Mouse (Mus musculus) macrophage (primary cell): ENCODE data around the gene Mcoln2. TPM values are rescaled to one million over a fixed set of nuclear protein-coding genes. Genes with fewer than 3 reads are reported as not detected.

Experiments used
- H3K27ac ChIP-seq: fragments of 350-480 bp; formaldehyde crosslinking; 2 replicates; pipeline ENCODE4 v1.9.0; 2021
- H3K36me3 ChIP-seq: fragments of 350-480 bp; formaldehyde crosslinking; 2 replicates; pipeline ENCODE4 v1.9.0; 2021; ENCODE audit errors: inconsistent target
- H3K4me3 ChIP-seq: fragments of 350-480 bp; formaldehyde crosslinking; 2 replicates; pipeline ENCODE4 v1.9.0; 2021; ENCODE audit errors: inconsistent target
- H3K79me2 ChIP-seq: fragments of 350-480 bp; formaldehyde crosslinking; 2 replicates; pipeline ENCODE4 v1.9.0; 2021; ENCODE audit errors: inconsistent target
- WGBS: methylation state at CpG from one replicate; pipeline ENCODE4 v1.1.7; 2026; ENCODE audit warnings: inconsistent platforms; ENCODE audit not compliant: missing documents; 5-methylcytosine and 5-hydroxymethylcytosine counted together
- polyA plus RNA-seq: library from polyadenylated mRNA; stranded (reverse); fragments of 250-400 nt; gene quantifications from 3 replicates; pipeline ENCODE4 v1.2.4, GENCODE M21; 2018; ENCODE audit warnings: inconsistent platforms

Gene Mcoln2
- polyA plus RNA-seq, 1 experiment from 2014 or later: 53.6 TPM

- peak overlapping the region; percentile 91 for H3K27ac ChIP-seq
- H3K4me3 ChIP-seq: no peak overlapping the region
- peaks cover 84% of the 10 kb centered on the region for H3K79me2 ChIP-seq
- 24% methylated on average over 11 of the region's 12 CpGs for WGBS
- no peaks in the 10 kb centered on the region for H3K36me3 ChIP-seq
These were observed 4.4 kb downstream of the Mcoln2 start for GRCm38 (mm10) chr3:146153862-146154611.

- WGBS: 49% methylated on average over 13 of the region's 13 CpGs
- H3K36me3 ChIP-seq: 0 out of 2 replicates have a peak, but pooled peaks cover 6% of the 10 kb centered on the region
- H3K27ac ChIP-seq: peak overlapping the region; percentile 94
- H3K79me2 ChIP-seq: peaks cover 94% of the 10 kb centered on the region
- H3K4me3 ChIP-seq: peak overlapping the region; percentile 12; the same call in 1 of the 2 replicates
These were observed 6.3 kb downstream of the Mcoln2 start for GRCm38 (mm10) chr3:146155628-146156576.

GRCm38 (mm10) chr3:146156811-146157210, 7.2 kb downstream of the Mcoln2 start:
- Histone ChIP-seq H3K4me3 (peak overlapping the region; percentile 12; the same call in 1 of the 2 replicates), H3K79me2 (peaks cover 93% of the 10 kb centered on the region)

GRCm38 (mm10) chr3:146158039-146158438, 8.4 kb downstream of the Mcoln2 start:
- H3K36me3 ChIP-seq: peaks cover 16% of the 10 kb centered on the region
- H3K4me3 ChIP-seq: no peak overlapping the region
- peaks cover 93% of the 10 kb centered on the region for H3K79me2 ChIP-seq
- 12% methylated on average over 4 of the region's 4 CpGs for WGBS
- H3K27ac ChIP-seq: peak overlapping the region; percentile 94

More at GRCm38 (mm10) chr3:146156811-146157210, 7.2 kb downstream of the Mcoln2 start:
- WGBS: no CpG with 5 or more reads among the region's 2 CpGs
- Histone ChIP-seq H3K36me3 (0 out of 2 replicates have a peak, but pooled peaks cover 6% of the 10 kb centered on the region), H3K27ac (peak overlapping the region; percentile 94)

- H3K4me3 ChIP-seq: no peak overlapping the region
- WGBS: 96% methylated on average over 2 of the region's 2 CpGs
- peaks cover 29% of the 10 kb centered on the region for H3K36me3 ChIP-seq
These were observed 9.7 kb downstream of the Mcoln2 start for GRCm38 (mm10) chr3:146159360-146159759.

GRCm38 (mm10) chr3:146162197-146162596, 12.6 kb downstream of the Mcoln2 start:
- Histone ChIP-seq H3K36me3 (peaks cover 50% of the 10 kb centered on the region), H3K79me2 (peaks cover 73% of the 10 kb centered on the region), H3K4me3 (no peak overlapping the region), H3K27ac (no peak overlapping the region)
- whole genome bisulfite sequencing: 94% methylated on average over 4 of the region's 4 CpGs

More at GRCm38 (mm10) chr3:146159360-146159759, 9.7 kb downstream of the Mcoln2 start:
- H3K27ac ChIP-seq: 0 out of 2 replicates have a peak overlapping the region, but pooled peaks have one; percentile 94
- H3K79me2 ChIP-seq: peaks cover 85% of the 10 kb centered on the region

GRCm38 (mm10) chr3:146169356-146169755, 19.7 kb downstream of the Mcoln2 start:
- H3K27ac ChIP-seq: no peak overlapping the region
- peaks cover 81% of the 10 kb centered on the region for H3K36me3 ChIP-seq
- H3K79me2 ChIP-seq: peaks cover 25% of the 10 kb centered on the region; the same call in 1 of the 2 replicates
- WGBS: 93% methylated on average over 4 of the region's 4 CpGs
- no peak overlapping the region for H3K4me3 ChIP-seq

- Histone ChIP-seq H3K4me3 (no peak overlapping the region), H3K36me3 (peaks cover 78% of the 10 kb centered on the region), H3K27ac (no peak overlapping the region), H3K79me2 (peaks cover 3% of the 10 kb centered on the region; the same call in 1 of the 2 replicates)
- WGBS: 98% methylated on average over 5 of the region's 5 CpGs
These were observed 23.4 kb downstream of the Mcoln2 start for GRCm38 (mm10) chr3:146173030-146173429.

GRCm38 (mm10) chr3:146174215-146174614, 24.6 kb downstream of the Mcoln2 start:
- Histone ChIP-seq H3K27ac (no peak overlapping the region), H3K4me3 (no peak overlapping the region), H3K36me3 (peaks cover 76% of the 10 kb centered on the region), H3K79me2 (no peaks in the 10 kb centered on the region)
- WGBS: 81% methylated on average over 9 of the region's 9 CpGs

GRCm38 (mm10) chr3:146177295-146177694, 27.7 kb downstream of the Mcoln2 start:
- Histone ChIP-seq H3K36me3 (peaks cover 84% of the 10 kb centered on the region), H3K27ac (no peak overlapping the region), H3K79me2 (no peaks in the 10 kb centered on the region), H3K4me3 (no peak overlapping the region)
- WGBS: 60% methylated on average over 7 of the region's 7 CpGs

GRCm38 (mm10) chr3:146177748-146178582, 28.3 kb downstream of the Mcoln2 start:
- 24% methylated on average over 16 of the region's 16 CpGs for WGBS
- Histone ChIP-seq H3K4me3 (no peak overlapping the region), H3K79me2 (no peaks in the 10 kb centered on the region), H3K36me3 (peaks cover 84% of the 10 kb centered on the region), H3K27ac (no peak overlapping the region)

GRCm38 (mm10) chr3:146180341-146180740, 30.7 kb downstream of the Mcoln2 start:
- 73% methylated on average over 2 of the region's 2 CpGs for WGBS
- Histone ChIP-seq H3K36me3 (peaks cover 84% of the 10 kb centered on the region), H3K27ac (no peak overlapping the region), H3K4me3 (no peak overlapping the region), H3K79me2 (no peaks in the 10 kb centered on the region)

- WGBS: 60% methylated on average over 3 of the region's 3 CpGs
- no peaks in the 10 kb centered on the region for H3K79me2 ChIP-seq
- H3K36me3 ChIP-seq: peaks cover 84% of the 10 kb centered on the region
- no peak overlapping the region for H3K27ac ChIP-seq
- H3K4me3 ChIP-seq: no peak overlapping the region
These were observed 31.4 kb downstream of the Mcoln2 start for GRCm38 (mm10) chr3:146180986-146181385.
